Mouse (Mus musculus) C2C12 (cell line): ENCODE results near the gene Tmem255b. TPM values are rescaled to one million over a fixed set of nuclear protein-coding genes. Genes with fewer than 3 reads are reported as not detected.

Experiments
- H3K27me3 ChIP-seq: one replicate; pipeline ENCODE4 v1.6.1; 2011; ENCODE audit not compliant: control insufficient read depth, insufficient read depth, insufficient read length
- H3K36me3 ChIP-seq: one replicate; pipeline ENCODE4 v1.6.1; 2011; ENCODE audit not compliant: control insufficient read depth, insufficient read depth
- H3K4me3 ChIP-seq: one replicate; pipeline ENCODE4 v1.5.1; 2011; ENCODE audit warnings: mild to moderate bottlenecking, control low read depth; ENCODE audit not compliant: poor library complexity, insufficient read depth, severe bottlenecking
- H3K79me2 ChIP-seq: one replicate; pipeline ENCODE4 v1.6.1; 2011; ENCODE audit not compliant: control insufficient read depth, insufficient read depth
- H3K79me3 ChIP-seq: one replicate; pipeline ENCODE4 v1.6.1; 2011; ENCODE audit warnings: low read depth, control low read depth
- H3ac ChIP-seq: one replicate; pipeline ENCODE3; 2011; ENCODE audit warnings: low read depth; ENCODE audit not compliant: control insufficient read depth, insufficient read length
- CEBPB ChIP-seq: IDR thresholded peaks from one replicate; pipeline ENCODE4 v1.6.1; 2011; ENCODE audit warnings: low read depth, mild to moderate bottlenecking, control low read depth, moderate library complexity
- CTCF ChIP-seq: IDR thresholded peaks from one replicate; pipeline ENCODE4 v1.5.1; 2011; ENCODE audit not compliant: control insufficient read depth, insufficient read depth, insufficient read length
- FOSL1 ChIP-seq: IDR thresholded peaks from one replicate; pipeline ENCODE4 v1.8.0; 2011; ENCODE audit warnings: mild to moderate bottlenecking, low read length; ENCODE audit not compliant: poor library complexity, insufficient read depth, severe bottlenecking
- MAX ChIP-seq: IDR thresholded peaks from one replicate; pipeline ENCODE4 v1.6.1; 2011; ENCODE audit warnings: mild to moderate bottlenecking, control low read depth
- MYOD1 ChIP-seq: IDR thresholded peaks from one replicate; pipeline ENCODE4 v1.6.1; 2011; ENCODE audit warnings: low read depth; ENCODE audit not compliant: control insufficient read depth, insufficient read length
- MYOG ChIP-seq: IDR thresholded peaks from one replicate; pipeline ENCODE4 v1.6.1; 2011; ENCODE audit not compliant: control insufficient read depth, insufficient read length; ENCODE audit errors: extremely low read depth
- USF1 ChIP-seq: IDR thresholded peaks from one replicate; pipeline ENCODE4 v1.6.1; 2011; ENCODE audit warnings: low read depth, mild to moderate bottlenecking, control low read depth, moderate library complexity
- polyA plus RNA-seq: library from polyadenylated mRNA; unstranded; fragments of >200 nt; fragmentation: generic; extraction: Trizol; gene quantifications from one replicate; pipeline ENCODE4 v1.2.1, GENCODE M21; 2012; ENCODE audit warnings: missing spikeins

The Tmem255b gene
- polyA plus RNA-seq, 1 experiment, result not detected

GRCm38 (mm10) chr8:13504894-13505674, 70.1 kb downstream of the Tmem255b start:
- H3K79me2 ChIP-seq, result no peaks in the 10 kb centered on the region
- H3K4me3 ChIP-seq, result no peak overlapping the region
- TF ChIP-seq USF1, result no peak
- no peak for TF ChIP-seq CEBPB
- TF ChIP-seq MYOD1, result no peak
- TF ChIP-seq MYOG, result no peak
- TF ChIP-seq CTCF, result no peak
- no peak for TF ChIP-seq MAX
- no peak for TF ChIP-seq FOSL1
- no peaks in the 10 kb centered on the region for H3K36me3 ChIP-seq
- H3K27me3 ChIP-seq, result peaks cover 4% of the 10 kb centered on the region
- no peak overlapping the region for H3ac ChIP-seq
- H3K79me3 ChIP-seq, result no peaks in the 10 kb centered on the region

GRCm38 (mm10) chr8:13506849-13507248, 71.9 kb downstream of the Tmem255b start:
- H3K4me3 ChIP-seq, result no peak overlapping the region
- H3K79me2 ChIP-seq, result no peaks in the 10 kb centered on the region
- H3K79me3 ChIP-seq, result no peaks in the 10 kb centered on the region
- TF ChIP-seq USF1, result no peak
- TF ChIP-seq MYOG, result no peak
- no peak for TF ChIP-seq MYOD1
- no peak for TF ChIP-seq MAX
- no peak for TF ChIP-seq CEBPB
- no peak for TF ChIP-seq FOSL1
- no peak for TF ChIP-seq CTCF
- peaks cover 4% of the 10 kb centered on the region for H3K27me3 ChIP-seq
- H3ac ChIP-seq, result no peak overlapping the region
- no peaks in the 10 kb centered on the region for H3K36me3 ChIP-seq

GRCm38 (mm10) chr8:13507284-13507937, 72.4 kb downstream of the Tmem255b start:
- TF ChIP-seq CTCF (no peak), USF1 (no peak), MYOD1 (no peak), MAX (no peak), MYOG (no peak), FOSL1 (no peak), CEBPB (no peak)

GRCm38 (mm10) chr8:13512016-13512415, 77.0 kb downstream of the Tmem255b start:
- no peak for TF ChIP-seq CTCF

More at GRCm38 (mm10) chr8:13507284-13507937, 72.4 kb downstream of the Tmem255b start:
- H3K36me3 ChIP-seq, result no peaks in the 10 kb centered on the region
- H3K79me3 ChIP-seq, result no peaks in the 10 kb centered on the region
- no peaks in the 10 kb centered on the region for H3K79me2 ChIP-seq
- H3K4me3 ChIP-seq, result no peak overlapping the region
- no peak overlapping the region for H3ac ChIP-seq
- peaks cover 4% of the 10 kb centered on the region for H3K27me3 ChIP-seq

GRCm38 (mm10) chr8:13512677-13513076, 77.7 kb downstream of the Tmem255b start:
- Histone ChIP-seq H3ac (no peak overlapping the region), H3K79me3 (no peaks in the 10 kb centered on the region), H3K4me3 (no peak overlapping the region), H3K36me3 (no peaks in the 10 kb centered on the region), H3K27me3 (peaks cover 18% of the 10 kb centered on the region), H3K79me2 (no peaks in the 10 kb centered on the region)
- TF ChIP-seq MYOD1, result no peak

More at GRCm38 (mm10) chr8:13512016-13512415, 77.0 kb downstream of the Tmem255b start:
- Histone ChIP-seq H3K79me3 (no peaks in the 10 kb centered on the region), H3K79me2 (no peaks in the 10 kb centered on the region), H3K36me3 (no peaks in the 10 kb centered on the region), H3K27me3 (peaks cover 13% of the 10 kb centered on the region), H3K4me3 (no peak overlapping the region), H3ac (no peak overlapping the region)
